Mouse (Mus musculus): Measurements from ENCODE around the gene Bbs5.
"Not testable (repeated sequence)": the region's sequence is repeated elsewhere in the genome, so short reads cannot be mapped to it uniquely, and the experiment has no call there.

The Bbs5 gene

GRCm38 (mm10) chr2:69669853-69670252 lies 22.9 kb downstream of the Bbs5 start, which contains the start of gene Klhl41:
Gene Klhl41 (plus strand): TSS chr2:69670120.
- DNase-seq (ENCODE audit: low read depth): no peak

- DNase-seq (ENCODE audit: low read depth): no peak
Measured at GRCm38 (mm10) chr2:69673723-69674122, 26.8 kb downstream of the Bbs5 start.

- DNase-seq (ENCODE audit: low read depth): no peak
Measured at GRCm38 (mm10) chr2:69675266-69675665, 28.3 kb downstream of the Bbs5 start.

- no peak for DNase-seq (ENCODE audit: low read depth)
Measured at GRCm38 (mm10) chr2:69676713-69677112, 29.7 kb downstream of the Bbs5 start.

- not testable (repeated sequence) for DNase-seq (ENCODE audit: low read depth)
Measured at GRCm38 (mm10) chr2:69677215-69677614, 30.2 kb downstream of the Bbs5 start.

- DNase-seq (ENCODE audit: low read depth): no peak
Measured at GRCm38 (mm10) chr2:69679990-69680389, 33.0 kb downstream of the Bbs5 start.

GRCm38 (mm10) chr2:69681931-69682330 lies 35.0 kb downstream of the Bbs5 start:
- no peak for DNase-seq (ENCODE audit: low read depth)

GRCm38 (mm10) chr2:69683036-69683805 lies 36.2 kb downstream of the Bbs5 start:
- DNase-seq (ENCODE audit: low read depth): no peak

GRCm38 (mm10) chr2:69684488-69684887 lies 37.5 kb downstream of the Bbs5 start:
- no peak for DNase-seq (ENCODE audit: low read depth)

GRCm38 (mm10) chr2:69690214-69690613 lies 43.2 kb downstream of the Bbs5 start:
- no peak for DNase-seq (ENCODE audit: low read depth)

GRCm38 (mm10) chr2:69690843-69691242 lies 43.9 kb downstream of the Bbs5 start:
- no peak for DNase-seq (ENCODE audit: low read depth)

GRCm38 (mm10) chr2:69693501-69693900 lies 46.5 kb downstream of the Bbs5 start:
- no peak for DNase-seq (ENCODE audit: low read depth)

- DNase-seq (ENCODE audit: low read depth): no peak
Measured at GRCm38 (mm10) chr2:69700446-69700845, 53.5 kb downstream of the Bbs5 start.

GRCm38 (mm10) chr2:69712171-69712570 lies 65.2 kb downstream of the Bbs5 start:
- DNase-seq (ENCODE audit: low read depth): no peak

GRCm38 (mm10) chr2:69712981-69713625 lies 66.1 kb downstream of the Bbs5 start, which contains the start of gene Fastkd1:
Gene Fastkd1 (minus strand): TSS chr2:69713516.
- DNase-seq (ENCODE audit: low read depth): peak; percentile 74

GRCm38 (mm10) chr2:69713626-69714014 lies 66.6 kb downstream of the Bbs5 start:
- DNase-seq (ENCODE audit: low read depth): no peak

GRCm38 (mm10) chr2:69714126-69714525 lies 67.2 kb downstream of the Bbs5 start:
- no peak for DNase-seq (ENCODE audit: low read depth)

- no peak for DNase-seq (ENCODE audit: low read depth)
Measured at GRCm38 (mm10) chr2:69716483-69716882, 69.5 kb downstream of the Bbs5 start.
